Mouse (Mus musculus): Measurements from ENCODE around the gene Muc20. TPM values are rescaled to one million over a fixed set of nuclear protein-coding genes. Genes with fewer than 3 reads are reported as not detected.

The Muc20 gene
- total RNA-seq (2017) = 0.49 and 0.93 TPM in 2 replicates

- ATAC-seq (ENCODE audit: extremely low read depth, insufficient number of reproducible peaks, low FRiP score, poor library complexity, severe bottlenecking) = no peak
Observed at GRCm38 (mm10) chr16:32797426-32797689, at the start of gene Muc20. TSS of gene Muc20 (minus strand) at chr16:32797435.

- ATAC-seq (ENCODE audit: extremely low read depth, insufficient number of reproducible peaks, low FRiP score, poor library complexity, severe bottlenecking) = no peak
Observed at GRCm38 (mm10) chr16:32831501-32831900, 34.3 kb upstream of the Muc20 start.

GRCm38 (mm10) chr16:32829104-32829503 lies 31.9 kb upstream of the Muc20 start:
- ATAC-seq (ENCODE audit: extremely low read depth, insufficient number of reproducible peaks, low FRiP score, poor library complexity, severe bottlenecking) = no peak

GRCm38 (mm10) chr16:32826521-32826920 lies 29.3 kb upstream of the Muc20 start:
- no peak for ATAC-seq (ENCODE audit: extremely low read depth, insufficient number of reproducible peaks, low FRiP score, poor library complexity, severe bottlenecking)

GRCm38 (mm10) chr16:32825380-32825779 lies 28.1 kb upstream of the Muc20 start:
- ATAC-seq (ENCODE audit: extremely low read depth, insufficient number of reproducible peaks, low FRiP score, poor library complexity, severe bottlenecking) = no peak

GRCm38 (mm10) chr16:32824061-32824460 lies 26.8 kb upstream of the Muc20 start:
- ATAC-seq (ENCODE audit: extremely low read depth, insufficient number of reproducible peaks, low FRiP score, poor library complexity, severe bottlenecking) = no peak

GRCm38 (mm10) chr16:32823487-32823886 lies 26.3 kb upstream of the Muc20 start:
- no peak for ATAC-seq (ENCODE audit: extremely low read depth, insufficient number of reproducible peaks, low FRiP score, poor library complexity, severe bottlenecking)

GRCm38 (mm10) chr16:32822881-32823280 lies 25.6 kb upstream of the Muc20 start:
- no peak for ATAC-seq (ENCODE audit: extremely low read depth, insufficient number of reproducible peaks, low FRiP score, poor library complexity, severe bottlenecking)

GRCm38 (mm10) chr16:32822450-32822827 lies 25.2 kb upstream of the Muc20 start:
- ATAC-seq (ENCODE audit: extremely low read depth, insufficient number of reproducible peaks, low FRiP score, poor library complexity, severe bottlenecking) = no peak

GRCm38 (mm10) chr16:32821772-32822449 lies 24.7 kb upstream of the Muc20 start:
- ATAC-seq (ENCODE audit: extremely low read depth, insufficient number of reproducible peaks, low FRiP score, poor library complexity, severe bottlenecking) = no peak

- ATAC-seq (ENCODE audit: extremely low read depth, insufficient number of reproducible peaks, low FRiP score, poor library complexity, severe bottlenecking) = no peak
Observed at GRCm38 (mm10) chr16:32818441-32818840, 21.2 kb upstream of the Muc20 start.

GRCm38 (mm10) chr16:32818036-32818435 lies 20.8 kb upstream of the Muc20 start:
- ATAC-seq (ENCODE audit: extremely low read depth, insufficient number of reproducible peaks, low FRiP score, poor library complexity, severe bottlenecking) = no peak

- ATAC-seq (ENCODE audit: extremely low read depth, insufficient number of reproducible peaks, low FRiP score, poor library complexity, severe bottlenecking) = no peak
Observed at GRCm38 (mm10) chr16:32815160-32815605, 17.9 kb upstream of the Muc20 start.

GRCm38 (mm10) chr16:32814539-32814938 lies 17.3 kb upstream of the Muc20 start:
- ATAC-seq (ENCODE audit: extremely low read depth, insufficient number of reproducible peaks, low FRiP score, poor library complexity, severe bottlenecking) = no peak

- no peak for ATAC-seq (ENCODE audit: extremely low read depth, insufficient number of reproducible peaks, low FRiP score, poor library complexity, severe bottlenecking)
Observed at GRCm38 (mm10) chr16:32813771-32814170, 16.5 kb upstream of the Muc20 start.

- no peak for ATAC-seq (ENCODE audit: extremely low read depth, insufficient number of reproducible peaks, low FRiP score, poor library complexity, severe bottlenecking)
Observed at GRCm38 (mm10) chr16:32813362-32813761, 16.1 kb upstream of the Muc20 start.

- peak; percentile 87 for ATAC-seq (ENCODE audit: extremely low read depth, insufficient number of reproducible peaks, low FRiP score, poor library complexity, severe bottlenecking)
Observed at GRCm38 (mm10) chr16:32812888-32813361, 15.7 kb upstream of the Muc20 start.

GRCm38 (mm10) chr16:32810321-32810720 lies 13.1 kb upstream of the Muc20 start, which contains the start of gene Smbd1:
TSS of gene Smbd1 (minus strand) at chr16:32810477.
- no peak for ATAC-seq (ENCODE audit: extremely low read depth, insufficient number of reproducible peaks, low FRiP score, poor library complexity, severe bottlenecking)

GRCm38 (mm10) chr16:32807408-32808185 lies 10.4 kb upstream of the Muc20 start:
- ATAC-seq (ENCODE audit: extremely low read depth, insufficient number of reproducible peaks, low FRiP score, poor library complexity, severe bottlenecking) = no peak

- no peak for ATAC-seq (ENCODE audit: extremely low read depth, insufficient number of reproducible peaks, low FRiP score, poor library complexity, severe bottlenecking)
Observed at GRCm38 (mm10) chr16:32805151-32805550, 7.9 kb upstream of the Muc20 start.
